Mouse (Mus musculus) kidney, adult 18-20 months (tissue): ENCODE results near the gene Fgfr1op2.
A peak's percentile ranks its signal among the peaks of the same experiment; 100 is the strongest.
"Not testable (repeated sequence)": the region's sequence is repeated elsewhere in the genome, so short reads cannot be mapped to it uniquely, and the experiment has no call there.

Experiments used
- DNase-seq: peaks from one replicate; pipeline ENCODE4 v3.0.0; 2021

The Fgfr1op2 gene

GRCm38 (mm10) chr6:146576903-146577302, at the start of gene Fgfr1op2:
Fgfr1op2 (plus strand) TSS chr6:146577203.
- DNase-seq = no peak

GRCm38 (mm10) chr6:146527537-146527936, 49.5 kb upstream of the Fgfr1op2 start:
- no peak for DNase-seq

GRCm38 (mm10) chr6:146530363-146530762, 46.6 kb upstream of the Fgfr1op2 start:
- DNase-seq = no peak

DNA sequence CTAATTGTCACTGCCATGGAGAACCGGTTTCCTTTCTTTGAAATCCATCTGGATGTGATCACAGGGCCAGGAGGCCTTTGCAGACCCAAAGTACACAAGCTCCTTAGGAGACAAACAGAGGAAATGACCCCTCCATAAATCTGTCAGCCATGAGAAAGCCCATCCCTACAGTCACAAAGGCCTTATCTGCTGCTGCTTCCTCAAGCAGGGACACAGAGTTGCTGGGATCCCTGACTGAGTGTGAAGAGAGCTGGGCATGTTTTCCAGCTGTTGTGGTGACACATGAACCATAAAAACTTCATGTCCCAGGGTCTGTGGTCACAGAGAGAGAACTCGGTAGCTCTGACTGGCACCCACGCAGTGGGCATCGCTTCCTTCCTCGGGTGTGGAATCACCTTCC, 46.2 kb upstream of the Fgfr1op2 start:
- peak; percentile 19 for DNase-seq

DNA sequence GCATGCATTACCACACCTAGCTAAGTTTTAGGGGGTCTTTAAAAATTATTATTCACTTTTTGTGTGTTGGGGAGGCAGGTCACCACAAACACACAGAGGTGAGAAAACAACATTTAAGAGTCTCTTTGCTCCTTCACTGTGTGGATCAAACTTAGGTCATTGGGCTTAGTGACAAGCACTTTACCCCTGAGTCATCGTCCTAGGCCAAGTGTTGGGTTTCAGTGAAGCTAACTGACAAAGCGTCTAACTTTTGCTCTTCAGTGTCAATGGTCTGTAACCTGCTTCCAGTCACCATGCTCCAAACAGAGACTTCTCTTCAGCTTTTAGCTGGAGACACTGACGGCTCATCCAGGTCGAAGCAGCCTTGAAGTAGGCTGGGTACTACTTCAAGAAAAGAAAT, 43.9 kb upstream of the Fgfr1op2 start:
- no peak for DNase-seq

GRCm38 (mm10) chr6:146535501-146535900, 41.5 kb upstream of the Fgfr1op2 start:
- DNase-seq = no peak

- DNase-seq = no peak
Measured at GRCm38 (mm10) chr6:146537111-146537510, 39.9 kb upstream of the Fgfr1op2 start.

DNA sequence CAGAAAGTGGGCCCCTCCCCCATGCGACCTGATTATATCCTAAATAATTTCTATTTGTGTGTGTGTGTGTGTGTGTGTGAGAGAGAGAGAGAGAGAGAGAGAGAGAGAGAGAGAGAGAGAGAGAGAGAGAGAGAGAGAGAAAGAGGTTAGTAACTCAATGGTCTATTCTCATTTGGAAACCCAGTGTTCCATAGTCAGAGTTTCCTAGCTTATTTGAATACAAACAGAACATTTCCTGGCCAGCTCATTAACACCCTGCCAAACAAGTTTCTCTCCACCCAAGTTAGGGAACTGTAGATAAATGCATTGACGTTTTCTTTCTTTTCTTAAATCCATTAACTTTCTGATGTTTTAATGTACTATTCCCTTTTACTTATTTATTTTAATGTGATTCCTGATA, 38.9 kb upstream of the Fgfr1op2 start:
- DNase-seq = no peak

- no peak for DNase-seq
Measured at GRCm38 (mm10) chr6:146538661-146539060, 38.3 kb upstream of the Fgfr1op2 start.

DNA sequence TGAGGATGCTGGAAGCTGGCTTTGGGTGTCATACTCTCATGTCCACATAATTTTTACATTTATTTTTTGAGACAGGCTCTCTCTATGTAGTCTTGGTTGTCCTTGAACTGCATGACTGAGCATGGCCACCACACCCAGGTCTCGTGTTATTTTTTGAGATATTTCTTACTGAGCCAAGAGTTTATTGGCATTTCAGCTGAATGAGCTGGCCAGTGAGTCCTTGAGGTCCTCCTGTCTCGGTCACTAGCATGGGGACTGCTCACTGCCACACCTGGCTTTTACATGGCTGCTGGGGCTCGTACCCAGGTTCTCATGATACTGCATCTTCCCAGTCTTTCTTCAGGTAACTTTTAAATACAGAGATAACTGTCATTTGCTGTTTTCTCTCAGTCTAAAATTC, 36.6 kb upstream of the Fgfr1op2 start:
- DNase-seq = no peak

DNA sequence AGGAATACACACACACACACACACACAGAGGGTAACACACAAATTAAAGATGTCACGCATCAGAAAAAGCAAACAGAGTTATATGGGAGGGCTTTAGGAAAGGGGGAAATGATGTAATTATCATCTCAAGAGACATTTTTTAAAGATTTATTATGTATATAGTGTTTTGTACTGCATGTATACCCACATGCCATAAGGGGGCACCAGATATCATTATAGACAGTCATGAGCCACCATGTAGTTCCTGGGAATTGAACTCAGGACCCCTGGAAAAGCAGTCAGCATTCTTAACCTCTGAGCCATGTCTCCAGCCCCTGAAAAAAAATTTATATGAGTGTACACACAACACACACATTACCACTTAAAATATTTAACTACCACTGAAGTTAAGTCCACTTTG, 32.4 kb upstream of the Fgfr1op2 start:
- no peak for DNase-seq

DNA sequence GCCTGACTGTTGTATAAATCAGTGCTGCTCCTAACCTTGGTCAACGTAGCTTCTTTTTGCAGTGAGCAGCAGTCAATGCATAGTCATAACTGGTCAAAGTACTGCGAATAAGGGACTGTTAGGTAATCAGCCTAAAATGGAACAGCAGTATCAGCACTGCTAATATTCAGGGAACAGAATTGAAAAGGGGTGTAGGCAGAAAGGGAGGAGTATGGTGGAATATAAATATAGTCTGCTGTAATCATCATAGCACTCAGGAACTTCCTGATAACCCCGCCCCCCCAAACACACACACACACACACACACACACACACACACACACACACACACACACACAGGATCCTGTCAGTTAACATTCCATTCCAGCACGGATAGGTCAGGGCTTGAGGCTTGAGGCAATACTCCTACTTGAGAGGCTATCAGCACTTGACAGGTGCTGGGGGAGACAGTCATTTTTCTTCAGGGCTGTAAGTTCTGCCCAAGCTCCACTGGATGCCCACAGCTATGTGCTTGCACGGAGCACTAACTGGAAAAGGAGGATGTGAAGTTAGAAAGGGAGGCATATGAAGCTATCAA, 31.6 kb upstream of the Fgfr1op2 start:
- no peak for DNase-seq

GRCm38 (mm10) chr6:146550421-146550820, 26.6 kb upstream of the Fgfr1op2 start:
- no peak for DNase-seq

DNA sequence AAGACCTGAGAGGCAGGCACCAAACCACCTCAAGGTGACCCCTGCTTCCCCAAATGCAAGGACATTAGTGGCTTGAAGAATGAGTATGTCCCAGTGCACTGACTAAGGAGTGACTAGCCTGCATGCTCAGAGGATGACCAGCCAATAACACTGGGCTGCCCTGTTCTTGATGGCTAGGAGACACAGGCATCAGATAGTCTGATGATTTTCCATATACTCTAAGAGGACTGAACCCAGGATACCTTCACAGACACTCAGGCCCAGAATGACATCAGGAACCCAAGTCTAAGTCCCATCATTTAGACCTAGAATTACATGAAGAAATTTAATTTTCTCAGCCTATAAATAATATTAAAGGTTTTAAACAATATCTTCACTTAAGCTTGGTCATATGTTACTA, 25.7 kb upstream of the Fgfr1op2 start:
- DNase-seq = no peak

DNA sequence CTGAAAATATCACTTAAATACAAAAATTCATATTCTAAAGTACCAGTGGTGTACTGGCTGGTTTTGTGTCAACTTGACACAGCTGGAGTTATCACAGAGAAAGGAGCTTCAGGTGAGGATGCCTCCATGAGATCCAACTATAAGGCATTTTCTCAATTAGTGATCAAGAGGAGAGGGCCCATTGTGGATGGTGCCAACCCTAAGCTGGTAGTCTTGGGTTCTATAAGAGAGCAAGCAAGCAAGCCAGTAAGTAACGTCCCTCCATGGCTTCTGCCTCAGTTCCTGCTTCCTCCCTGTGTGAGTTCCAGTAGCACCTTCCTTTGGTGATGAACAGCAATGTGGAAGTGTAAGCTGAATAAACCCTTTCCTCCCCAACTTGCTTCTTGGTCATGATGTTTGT, 14.5 kb upstream of the Fgfr1op2 start:
- DNase-seq = not testable (repeated sequence)

- no peak for DNase-seq
Measured at GRCm38 (mm10) chr6:146572073-146572472, 4.9 kb upstream of the Fgfr1op2 start.

DNA sequence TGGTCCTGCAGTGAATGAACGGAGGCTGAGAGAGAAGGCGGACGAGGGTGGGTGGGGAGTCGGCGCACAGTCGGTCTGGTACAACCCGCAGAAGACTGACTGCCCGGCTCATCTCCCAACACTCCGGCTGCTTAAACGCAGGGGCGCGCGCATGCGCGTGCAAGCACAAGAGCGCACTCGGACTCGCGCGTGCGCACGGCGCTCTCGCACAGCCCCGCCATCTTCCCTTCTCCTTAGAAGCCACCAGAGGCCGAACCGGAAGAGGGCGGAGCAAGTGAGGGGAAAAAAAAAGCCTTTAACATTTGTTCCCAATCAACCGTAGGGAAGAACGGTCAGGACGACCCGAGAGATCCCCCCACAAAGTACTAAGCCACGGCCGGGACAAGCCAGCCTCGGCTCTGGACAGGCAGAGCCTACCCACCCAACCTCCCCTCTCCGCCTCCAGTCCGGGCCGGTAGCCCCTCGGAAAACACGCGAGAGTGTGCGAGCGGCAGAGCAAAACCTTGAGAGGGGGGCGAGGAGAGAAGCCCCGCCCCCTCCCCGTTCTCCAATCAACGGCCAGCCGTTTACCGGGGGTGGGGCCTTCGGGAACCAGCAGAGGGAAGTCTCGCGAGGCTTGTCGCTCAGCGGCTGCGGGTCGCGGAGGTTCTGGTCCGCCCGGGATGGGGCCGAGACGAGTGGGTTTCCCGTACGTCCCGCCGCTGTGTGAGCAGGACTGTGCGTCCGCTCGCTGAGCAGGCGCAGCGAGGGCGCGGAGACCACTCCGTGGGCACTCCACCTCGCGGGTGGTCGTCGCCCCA, 507 bp downstream of the Fgfr1op2 start, which contains the start of gene Ints13:
Gene Ints13, minus strand, starts transcription at position 526 of the 800 bp plus-strand sequence.
- DNase-seq = peak; percentile 97

DNA sequence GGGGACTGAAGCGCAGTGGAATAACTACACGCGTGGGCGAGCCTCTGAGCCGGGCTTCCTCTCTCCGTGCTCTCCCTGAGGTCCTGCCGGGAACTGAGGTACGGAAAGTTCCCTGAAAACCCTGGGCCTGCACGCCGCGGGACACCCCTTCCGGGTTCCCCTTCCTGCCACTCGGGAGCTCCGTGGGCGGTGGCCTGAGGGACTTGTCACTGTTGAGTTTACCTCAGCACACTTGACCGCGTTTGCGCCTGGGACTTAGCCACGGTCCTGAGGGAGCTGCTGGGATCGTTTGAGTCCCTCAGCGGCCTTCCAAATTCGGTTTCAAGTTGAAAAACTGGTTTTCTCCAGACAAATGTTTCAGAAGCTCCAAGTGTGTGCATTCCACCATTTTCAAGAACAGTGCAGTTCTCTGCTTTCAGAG, 1.1 kb downstream of the Fgfr1op2 start:
- DNase-seq = peak; percentile 83

DNA sequence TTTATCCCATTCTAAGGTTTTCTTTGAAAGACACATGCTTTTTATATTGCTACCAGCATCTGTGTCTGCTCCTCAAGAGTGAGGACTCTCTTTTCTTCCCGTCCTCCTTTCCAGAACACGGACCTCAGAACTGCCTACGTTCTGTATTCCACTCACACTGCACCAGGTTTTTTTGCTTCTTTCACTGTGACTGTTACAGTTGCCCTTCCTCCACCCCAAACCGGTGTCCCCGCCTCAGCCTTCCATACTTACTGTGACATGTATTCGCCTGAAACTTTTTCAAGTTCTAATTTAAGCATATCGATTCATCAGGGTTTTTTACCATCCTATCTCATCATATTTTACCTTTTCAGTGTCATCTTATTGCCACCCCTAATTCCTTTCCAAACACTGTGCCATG, 1.6 kb downstream of the Fgfr1op2 start:
- no peak for DNase-seq

GRCm38 (mm10) chr6:146580381-146580926, 3.5 kb downstream of the Fgfr1op2 start:
- DNase-seq = no peak

GRCm38 (mm10) chr6:146583366-146584046, 6.5 kb downstream of the Fgfr1op2 start:
- DNase-seq = no peak

DNA sequence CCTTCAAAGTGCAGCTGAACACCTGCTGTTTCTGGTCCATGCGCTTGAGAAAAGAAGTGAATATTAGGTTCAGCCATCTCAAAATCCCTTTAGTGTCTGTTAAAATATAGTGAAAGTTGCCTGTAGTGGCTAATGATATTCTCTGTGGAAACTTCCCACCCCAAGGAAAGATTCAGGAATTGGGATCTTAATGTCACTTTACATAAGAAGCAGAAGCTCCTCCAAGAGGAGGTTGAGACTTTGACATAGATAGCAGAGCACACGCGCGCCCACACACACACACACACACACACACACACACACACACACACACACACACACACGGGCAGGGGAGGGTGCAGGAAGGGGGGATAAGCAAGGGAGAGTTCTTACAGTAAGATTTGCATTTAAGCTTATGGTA, 8.1 kb downstream of the Fgfr1op2 start:
- no peak for DNase-seq

GRCm38 (mm10) chr6:146602601-146603000, 25.6 kb downstream of the Fgfr1op2 start:
- no peak for DNase-seq

- no peak for DNase-seq
Measured at GRCm38 (mm10) chr6:146603651-146604050, 26.6 kb downstream of the Fgfr1op2 start.
